Mouse (Mus musculus) Muller cell, postnatal 12 days (primary cell): ENCODE results near the gene Tubb2a.
A peak's percentile ranks its signal among the peaks of the same experiment; 100 is the strongest.

Experiments used
- DNase-seq: peaks from one replicate; pipeline ENCODE4 v3.0.0-alpha.2; 2015; ENCODE audit errors: inconsistent ontology term

The Tubb2a gene

DNA sequence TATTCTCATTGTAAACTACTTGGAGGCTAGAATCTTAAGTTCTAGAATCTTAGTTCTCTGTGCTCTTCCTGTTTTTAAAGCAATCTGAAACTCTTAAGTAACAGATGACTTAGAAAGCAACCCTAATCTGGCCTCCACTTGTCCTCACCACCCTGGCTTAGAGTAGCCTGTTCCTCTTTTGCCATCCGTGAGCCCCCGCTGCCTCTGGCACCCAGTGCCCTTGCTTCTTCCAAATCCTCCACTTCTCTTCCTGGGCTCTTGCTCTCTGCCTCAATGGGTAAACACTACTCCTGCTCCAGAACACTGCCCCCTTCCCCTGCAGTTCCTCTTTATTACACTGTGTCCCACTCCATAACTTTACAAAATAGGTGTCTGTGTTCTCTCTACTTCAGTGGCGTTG, 26.1 kb downstream of the Tubb2a start:
- no peak for DNase-seq

DNA sequence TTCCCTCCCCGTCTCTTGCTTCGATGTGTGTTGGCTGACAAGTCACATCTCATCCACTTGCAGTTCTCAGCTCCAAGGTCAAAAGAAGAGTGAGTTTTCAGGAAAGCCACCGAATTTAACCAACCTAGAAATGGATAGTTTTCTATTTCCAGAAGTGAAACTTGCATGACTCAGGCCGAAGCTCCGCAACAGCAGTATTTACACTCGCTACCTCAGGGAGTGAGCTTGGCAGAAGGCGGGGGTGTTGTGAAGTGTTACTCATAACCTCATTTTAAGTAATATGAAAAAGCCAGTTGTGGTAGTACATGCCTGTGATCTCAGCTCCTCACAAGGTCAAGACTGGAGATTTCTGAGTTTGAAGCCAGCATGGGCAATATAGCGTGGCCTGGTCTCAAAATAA, 27.3 kb downstream of the Tubb2a start:
- no peak for DNase-seq

DNA sequence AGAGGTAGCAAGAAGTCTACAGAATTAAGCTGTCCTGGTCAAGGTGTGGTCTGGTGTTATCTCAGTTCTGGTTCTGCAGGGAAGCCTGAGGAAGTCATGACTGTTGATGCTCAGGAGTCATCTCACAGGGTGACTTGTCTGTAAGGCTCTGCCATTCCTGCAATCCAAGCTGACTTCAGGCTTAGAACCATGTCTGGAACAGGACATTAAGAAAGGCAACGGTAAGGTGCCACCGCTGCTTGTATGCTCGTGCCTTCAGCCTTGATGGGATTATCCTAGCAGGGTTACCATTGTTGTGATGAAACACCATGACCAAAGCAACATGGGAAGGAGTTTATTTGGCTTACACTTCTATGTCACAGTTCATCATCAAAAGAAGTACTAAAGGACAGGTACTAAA, 30.3 kb downstream of the Tubb2a start:
- no peak for DNase-seq

DNA sequence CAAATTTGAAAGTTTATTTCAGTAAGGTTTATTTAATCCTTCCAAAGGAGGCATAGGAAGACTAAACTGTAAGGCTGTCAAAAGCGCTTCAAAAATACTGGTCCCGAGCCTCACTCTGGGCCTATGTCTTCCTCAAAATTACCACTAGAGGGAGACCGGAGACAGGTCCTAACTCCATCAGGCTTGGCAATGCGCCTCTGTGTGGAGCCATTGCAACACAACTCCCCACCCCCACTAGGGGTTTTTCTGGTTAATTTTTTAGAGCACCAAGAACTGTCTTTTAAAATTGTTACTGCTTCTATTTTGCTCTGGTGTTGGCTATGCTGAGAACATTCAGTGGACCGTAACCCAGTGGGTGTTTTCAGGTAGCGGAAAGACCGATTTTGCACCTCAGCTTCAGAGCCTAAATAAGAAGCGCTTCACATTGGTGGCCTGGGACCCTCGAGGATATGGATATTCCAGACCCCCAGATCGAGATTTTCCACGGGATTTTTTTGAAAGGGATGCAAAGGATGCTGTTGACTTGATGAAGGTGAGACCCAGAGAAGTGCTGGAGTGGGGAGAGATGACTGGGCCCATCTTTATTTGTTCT, 31.3 kb downstream of the Tubb2a start:
- DNase-seq, result peak; percentile 62

DNA sequence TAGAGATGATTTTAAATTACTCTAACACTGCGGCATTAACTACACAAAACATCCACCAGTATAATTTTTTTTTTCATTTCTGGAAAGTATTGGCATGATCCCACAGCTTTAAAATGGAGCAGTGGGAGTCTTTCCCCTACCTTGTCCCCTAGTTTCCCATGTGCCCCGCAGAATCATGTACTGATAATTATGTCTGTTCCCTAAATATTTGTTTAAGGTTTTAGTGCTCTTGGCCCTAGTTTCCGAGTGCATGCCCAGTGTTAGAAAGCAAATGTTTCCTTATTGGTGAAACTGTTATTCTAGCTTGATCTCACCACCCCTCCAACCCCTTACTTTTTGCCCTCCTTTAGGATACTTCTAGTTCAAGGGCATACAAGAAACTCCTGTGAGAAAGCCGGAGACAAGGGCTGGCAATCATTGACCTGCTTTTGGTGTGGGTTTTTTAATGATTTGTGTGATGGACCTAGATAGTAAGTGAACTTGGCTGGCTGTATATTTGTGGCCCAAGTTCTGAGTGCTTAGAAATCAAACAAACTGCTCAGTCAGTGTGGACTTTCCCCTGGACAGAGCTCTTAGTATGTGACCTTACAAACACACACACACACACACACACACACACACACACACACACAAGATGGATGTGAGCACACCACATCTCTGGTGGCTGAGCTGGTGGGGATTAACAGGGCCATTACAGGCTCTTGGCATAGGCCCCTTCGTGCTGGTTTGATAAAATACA, 32.1 kb downstream of the Tubb2a start:
- DNase-seq, result no peak

DNA sequence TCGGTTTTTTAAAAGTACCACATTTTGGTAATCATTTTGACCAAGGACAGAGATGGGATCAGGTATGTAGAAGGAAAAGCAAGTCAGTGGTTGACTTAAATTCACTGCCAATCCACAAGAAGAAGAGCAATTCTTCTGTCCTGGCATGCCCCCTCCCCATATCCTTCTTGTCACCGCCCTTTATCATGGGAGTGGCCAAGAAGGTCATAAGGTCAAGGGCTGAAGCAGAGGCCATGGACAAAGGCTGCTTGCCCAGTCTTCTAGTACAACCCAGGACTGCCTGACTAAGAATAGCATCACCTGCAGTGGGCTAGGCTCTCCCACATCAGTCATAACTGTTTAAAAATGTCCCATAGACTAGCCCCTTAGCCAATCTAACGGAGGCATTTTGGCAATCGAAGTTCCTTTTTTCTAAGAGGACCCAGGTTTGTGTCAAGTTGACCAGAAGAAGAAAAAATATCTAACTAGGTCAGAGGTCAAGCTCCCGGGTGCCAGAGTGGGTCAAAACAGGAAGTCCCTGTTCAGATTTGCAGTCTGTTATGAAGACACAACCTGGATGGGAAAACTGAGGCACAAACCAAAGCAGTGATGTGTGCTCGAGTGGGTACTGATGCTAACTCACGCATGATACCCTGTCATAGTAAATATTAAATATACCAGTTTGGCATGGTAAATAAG, 34.0 kb downstream of the Tubb2a start:
- DNase-seq, result no peak

DNA sequence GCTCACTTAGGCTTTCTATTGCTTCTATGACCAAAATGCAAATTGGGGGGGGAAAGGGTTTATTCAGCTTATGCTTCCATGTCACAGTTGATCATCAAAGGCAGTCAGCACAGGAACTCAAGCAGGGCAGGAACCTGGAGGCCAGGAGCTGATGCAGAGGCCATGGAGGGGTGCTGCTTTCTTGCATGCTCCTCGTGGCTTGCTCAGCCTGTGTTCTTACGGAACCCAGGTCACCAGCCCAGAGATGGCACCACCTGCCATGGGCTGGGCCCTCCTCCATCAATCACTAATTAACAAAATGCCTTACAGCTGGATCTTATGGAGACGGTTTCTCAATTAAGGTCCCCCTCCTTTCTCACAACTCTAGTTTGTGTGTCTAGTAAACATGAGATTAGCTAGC, 37.7 kb downstream of the Tubb2a start:
- DNase-seq, result no peak

DNA sequence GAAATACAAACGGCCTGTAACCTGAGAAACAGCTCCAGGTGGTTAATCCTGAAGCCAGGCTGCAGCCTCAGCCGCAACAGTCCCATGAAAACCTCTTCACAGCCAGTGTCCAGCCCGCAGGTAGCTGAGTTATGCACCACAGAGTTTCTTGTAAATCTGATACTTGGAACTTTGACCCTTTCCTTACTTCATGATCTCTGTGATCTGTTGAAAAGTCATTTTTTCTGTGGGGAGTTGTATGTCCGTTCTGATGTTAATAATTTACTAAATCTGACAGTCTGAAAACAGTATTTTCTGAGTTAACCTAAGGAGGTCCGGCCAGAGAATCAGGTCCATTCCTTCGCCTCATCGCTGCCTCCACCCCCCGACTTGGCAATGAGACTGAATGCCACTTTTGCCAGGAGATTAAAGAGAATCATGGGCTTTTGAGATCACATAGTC, 38.9 kb downstream of the Tubb2a start:
- no peak for DNase-seq

DNA sequence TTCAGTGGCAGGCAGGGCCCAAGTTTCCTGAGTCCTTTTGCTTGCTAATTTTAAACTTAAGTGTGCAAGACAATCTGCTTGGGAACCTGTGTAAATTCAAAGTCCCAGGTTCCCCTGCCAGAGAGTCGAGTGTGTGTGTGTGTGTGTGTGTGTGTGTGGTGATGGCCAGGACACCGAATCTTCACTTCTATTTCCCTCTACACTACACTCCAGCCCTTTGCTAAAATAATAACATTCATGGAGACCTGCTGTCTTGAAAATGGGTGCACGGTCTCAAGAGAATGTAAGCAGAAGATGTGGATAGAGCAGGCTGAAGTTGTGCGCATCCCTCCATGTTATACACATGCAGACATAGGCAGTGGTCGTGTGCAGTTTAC, 39.8 kb downstream of the Tubb2a start:
- DNase-seq, result peak; percentile 24

DNA sequence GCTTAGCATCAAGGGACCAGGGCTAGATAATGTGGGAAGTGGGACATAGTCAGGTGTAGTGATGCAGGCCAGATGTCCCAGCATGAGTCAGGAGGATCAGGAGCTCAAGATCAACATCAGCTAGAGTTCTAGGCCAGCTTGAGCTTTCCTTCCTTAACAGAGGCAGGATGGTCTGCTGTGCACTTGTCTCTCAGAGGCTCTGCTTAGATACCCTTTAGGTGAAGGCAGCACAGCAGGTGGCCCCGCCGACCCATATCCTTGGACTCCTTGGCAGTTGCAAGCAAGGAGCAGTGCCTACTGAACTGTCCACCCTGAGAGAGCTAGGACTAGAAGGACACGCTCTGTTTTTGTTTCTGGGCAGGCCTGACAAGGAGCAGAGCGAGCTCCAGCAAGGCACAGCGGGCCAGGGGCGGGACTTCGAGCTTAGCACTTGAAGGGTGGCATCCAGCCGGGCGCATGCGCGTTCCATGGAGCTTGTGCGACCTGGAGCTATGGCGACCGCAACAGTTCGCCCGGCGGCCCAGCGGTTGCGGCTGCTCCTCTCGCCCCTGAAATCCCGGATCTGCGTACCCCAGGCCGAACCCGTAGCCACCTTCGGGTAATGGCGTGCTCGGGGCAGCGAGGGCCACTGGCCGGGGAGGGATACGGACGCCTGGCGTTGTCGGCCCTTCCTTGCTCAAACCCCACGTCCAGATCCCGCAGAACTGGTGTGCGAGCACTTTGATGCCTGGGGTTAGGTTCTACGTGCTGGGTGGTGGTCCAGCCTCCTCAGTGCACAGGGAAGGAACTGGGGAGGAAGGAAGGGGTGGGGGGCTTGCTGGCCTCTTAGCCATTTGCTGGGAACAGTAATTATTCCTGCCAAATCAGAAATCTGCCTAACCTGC, 40.4 kb downstream of the Tubb2a start, which contains the start of gene Bphl:
Gene Bphl (plus strand): TSS at position 426 of the 884 bp plus-strand sequence.
- peak; percentile 95 for DNase-seq

DNA sequence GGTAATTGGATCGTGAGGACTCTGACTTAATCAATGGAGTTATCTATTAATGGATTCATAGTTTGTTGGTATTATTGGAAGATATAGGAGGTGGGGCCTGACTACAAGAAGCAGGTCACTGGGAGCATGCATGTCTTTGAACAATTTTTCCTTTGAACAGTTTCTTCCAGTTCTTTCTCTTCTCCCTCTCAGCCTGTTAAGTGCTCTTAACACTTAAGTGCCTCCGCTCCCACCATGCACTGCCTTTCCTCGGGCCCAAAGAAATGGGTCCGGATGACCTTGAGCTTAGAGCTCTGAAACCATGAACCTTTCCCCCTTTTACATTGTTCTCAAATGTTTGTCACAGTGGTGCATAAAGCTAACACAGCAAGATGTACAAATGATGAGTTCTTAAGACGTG, 41.1 kb downstream of the Tubb2a start:
- DNase-seq, result no peak

DNA sequence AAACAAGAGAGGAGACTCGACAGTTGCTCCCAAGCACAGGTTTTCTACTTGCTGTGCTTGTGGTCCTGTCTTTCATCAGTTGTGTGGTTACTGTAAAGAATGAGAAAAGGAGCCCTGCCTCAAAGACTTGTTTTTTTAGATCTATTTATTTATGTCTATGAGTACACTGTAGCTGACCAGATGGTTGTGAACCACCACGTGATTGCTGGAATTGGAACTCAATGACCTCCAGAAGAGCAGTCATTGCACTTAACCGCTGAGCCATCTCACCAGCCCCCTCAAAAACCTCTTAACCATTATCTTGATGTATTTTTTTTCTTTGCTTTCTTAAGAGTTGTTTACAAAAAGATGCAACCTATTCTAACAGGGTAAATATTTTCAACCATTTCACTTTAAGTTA, 42.4 kb downstream of the Tubb2a start:
- DNase-seq, result no peak

DNA sequence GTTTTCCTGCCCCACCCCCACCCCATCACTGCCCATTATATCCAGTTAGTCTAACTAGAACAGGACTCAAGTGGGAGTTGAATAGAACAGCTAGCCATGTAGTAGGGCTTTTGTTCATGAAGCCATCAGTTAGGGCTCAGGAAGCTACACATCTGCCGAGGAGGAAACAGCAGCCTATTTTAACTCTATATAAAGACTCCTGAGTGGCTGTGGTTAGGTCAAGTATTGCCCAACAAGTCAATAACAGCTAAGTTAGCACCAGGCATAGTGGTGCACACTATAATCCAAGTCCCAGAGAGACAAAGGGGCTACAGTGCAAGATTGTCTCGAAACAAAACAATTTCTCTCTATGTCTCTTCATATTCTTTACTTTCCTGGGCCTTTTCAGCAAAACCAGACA, 45.8 kb downstream of the Tubb2a start:
- no peak for DNase-seq
